Mouse (Mus musculus) midbrain, embryonic 11.5 days (tissue): ENCODE measurements around the gene Cox20. TPM values are rescaled to one million over a fixed set of nuclear protein-coding genes. Genes with fewer than 3 reads are reported as not detected.
"Not testable (repeated sequence)": the region's sequence is repeated elsewhere in the genome, so short reads cannot be mapped to it uniquely, and the experiment has no call there.

ENCODE experiments used
- ATAC-seq: fragments of 200-750 bp; cut with Nextera tagmentation; 2 replicates; pipeline ENCODE4 v1.8.0; 2017; ENCODE audit warnings: moderate TSS enrichment, moderate library complexity; ENCODE audit not compliant: low FRiP score
- DNase-seq: peaks from one replicate; pipeline ENCODE4 v3.0.0; 2015; ENCODE audit warnings: low spot score; ENCODE audit errors: missing footprints
- H3K27ac ChIP-seq: fragments of 300-500 bp; sonication (generic); 2 replicates; pipeline ENCODE4 v1.5.1; 2014; ENCODE audit warnings: low read depth, low read length
- H3K27me3 ChIP-seq: fragments of 300-500 bp; sonication (generic); 2 replicates; pipeline ENCODE4 v1.6.1; 2014; ENCODE audit warnings: mild to moderate bottlenecking, low read length, moderate library complexity, mixed read lengths; ENCODE audit not compliant: control insufficient read depth, insufficient read depth
- H3K36me3 ChIP-seq: fragments of 300-500 bp; sonication (generic); 2 replicates; pipeline ENCODE4 v1.6.1; 2014; ENCODE audit warnings: mild to moderate bottlenecking, low read length, moderate library complexity, mixed read lengths; ENCODE audit not compliant: control insufficient read depth, insufficient read depth
- H3K4me1 ChIP-seq: fragments of 300-500 bp; sonication (generic); 2 replicates; pipeline ENCODE4 v1.6.1; 2014; ENCODE audit warnings: low read length; ENCODE audit not compliant: control insufficient read depth, insufficient read depth
- H3K4me2 ChIP-seq: fragments of 300-500 bp; sonication (generic); 2 replicates; pipeline ENCODE4 v1.6.1; 2014; ENCODE audit warnings: mild to moderate bottlenecking, moderate library complexity
- H3K4me3 ChIP-seq: fragments of 300-500 bp; sonication (generic); 2 replicates; pipeline ENCODE4 v1.5.1; 2014; ENCODE audit warnings: low read depth, low read length
- H3K9ac ChIP-seq: fragments of 300-500 bp; sonication (generic); 2 replicates; pipeline ENCODE4 v1.6.1; 2014; ENCODE audit warnings: low read length
- H3K9me3 ChIP-seq: fragments of 300-500 bp; sonication (generic); 2 replicates; pipeline ENCODE4 v1.6.1; 2016; ENCODE audit warnings: low read length; ENCODE audit not compliant: control insufficient read depth
- WGBS: fragments of 180-500 bp; shearing (Covaris S2); extraction: QIAGEN DNeasy Blood & Tissue Kit; methylation state at CpG from one replicate; pipeline ENCODE4 v1.1.7; 2014; 5-methylcytosine and 5-hydroxymethylcytosine counted together
- polyA plus RNA-seq: library from polyadenylated mRNA; unstranded; fragments of >200 nt; fragmentation: Nextera tagmentation; extraction: Ambion mirVana; gene quantifications from 2 replicates; pipeline ENCODE4 v1.2.1, GENCODE M21; 2014

Gene Cox20
- polyA plus RNA-seq, 1 experiment from 2014 or later, result 123 TPM

DNA sequence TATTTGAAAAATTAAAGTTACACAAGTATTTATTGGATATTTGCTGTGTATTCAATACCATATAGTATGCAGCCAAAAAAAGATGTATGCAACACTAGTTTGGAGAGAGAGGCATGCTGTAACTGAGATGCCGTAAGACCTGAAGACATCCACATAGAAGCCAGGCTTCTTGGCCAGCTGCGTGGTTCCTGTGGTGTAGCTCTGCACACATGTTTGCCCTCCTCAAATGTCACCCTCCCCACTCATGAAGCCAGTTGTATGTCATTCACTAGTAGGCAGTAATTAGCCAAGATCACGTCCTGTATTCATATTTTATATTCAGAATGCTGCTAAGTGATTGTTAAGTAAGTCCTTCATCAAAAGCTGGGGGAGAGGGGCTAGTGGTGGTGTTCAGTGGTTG is 22.5 kb downstream of the Cox20 start:
- Histone ChIP-seq H3K9me3 (no peaks in the 10 kb centered on the region), H3K36me3 (no peaks in the 10 kb centered on the region), H3K4me1 (0 out of 2 replicates have a peak, but pooled peaks cover 2% of the 10 kb centered on the region), H3K9ac (no peak overlapping the region), H3K27ac (no peak overlapping the region), H3K4me2 (no peak overlapping the region), H3K27me3 (no peaks in the 10 kb centered on the region), H3K4me3 (no peak overlapping the region)
- ATAC-seq (no peak), DNase-seq (no peak)
- WGBS, result 81% methylated on average over 3 of the region's 3 CpGs

DNA sequence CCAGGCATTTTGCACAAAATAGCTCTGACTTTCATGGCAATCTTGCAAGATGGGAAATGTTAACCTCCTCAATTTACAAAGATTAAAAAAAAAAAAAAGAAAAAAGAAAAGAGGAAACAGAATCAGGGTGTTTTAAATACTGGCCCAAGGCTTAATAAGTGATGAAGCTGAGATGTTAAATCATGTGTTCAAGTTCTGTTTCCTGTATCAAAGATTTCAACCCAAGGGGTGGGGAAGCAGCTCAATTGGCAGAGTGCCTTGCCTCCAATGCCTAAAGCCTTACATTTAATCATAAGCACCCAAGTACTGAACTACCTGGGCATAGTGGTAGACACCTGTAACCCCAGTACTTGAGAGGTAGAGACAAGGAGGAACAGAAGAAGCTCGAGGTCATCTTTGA is 23.1 kb downstream of the Cox20 start:
- Histone ChIP-seq H3K9ac (no peak overlapping the region), H3K27ac (no peak overlapping the region), H3K4me1 (0 out of 2 replicates have a peak, but pooled peaks cover 2% of the 10 kb centered on the region), H3K4me2 (no peak overlapping the region), H3K36me3 (no peaks in the 10 kb centered on the region), H3K4me3 (no peak overlapping the region), H3K9me3 (no peaks in the 10 kb centered on the region), H3K27me3 (no peaks in the 10 kb centered on the region)
- DNase-seq (no peak), ATAC-seq (no peak)
- WGBS, result 90% methylated on average over 1 of the region's 1 CpGs

DNA sequence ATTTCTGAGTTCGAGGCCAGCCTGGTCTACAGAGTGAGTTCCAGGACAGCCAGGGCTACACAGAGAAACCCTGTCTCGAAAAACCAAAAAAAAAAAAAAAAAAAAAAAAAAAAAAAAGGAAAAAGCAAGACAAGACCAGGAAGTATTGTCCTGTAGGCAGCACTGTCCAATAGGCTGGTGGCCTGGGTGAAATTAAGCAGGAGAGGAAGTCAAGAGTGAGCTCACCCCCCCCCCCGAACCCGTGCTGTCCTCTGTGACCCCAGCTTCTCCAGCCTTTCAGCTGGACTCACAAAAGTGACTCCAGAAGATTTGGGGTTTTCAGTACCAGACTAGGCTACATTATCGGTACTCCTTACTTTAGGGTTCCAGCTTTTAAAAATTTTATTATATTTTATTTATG is 23.7 kb downstream of the Cox20 start:
- no peaks in the 10 kb centered on the region for H3K9me3 ChIP-seq
- no peak overlapping the region for H3K4me2 ChIP-seq
- no peak for ATAC-seq
- WGBS, result 87% methylated on average over 4 of the region's 5 CpGs
- 0 out of 2 replicates have a peak, but pooled peaks cover 2% of the 10 kb centered on the region for H3K4me1 ChIP-seq
- H3K27ac ChIP-seq, result no peak overlapping the region
- H3K9ac ChIP-seq, result no peak overlapping the region
- H3K36me3 ChIP-seq, result no peaks in the 10 kb centered on the region
- H3K4me3 ChIP-seq, result no peak overlapping the region
- no peak for DNase-seq
- H3K27me3 ChIP-seq, result no peaks in the 10 kb centered on the region

DNA sequence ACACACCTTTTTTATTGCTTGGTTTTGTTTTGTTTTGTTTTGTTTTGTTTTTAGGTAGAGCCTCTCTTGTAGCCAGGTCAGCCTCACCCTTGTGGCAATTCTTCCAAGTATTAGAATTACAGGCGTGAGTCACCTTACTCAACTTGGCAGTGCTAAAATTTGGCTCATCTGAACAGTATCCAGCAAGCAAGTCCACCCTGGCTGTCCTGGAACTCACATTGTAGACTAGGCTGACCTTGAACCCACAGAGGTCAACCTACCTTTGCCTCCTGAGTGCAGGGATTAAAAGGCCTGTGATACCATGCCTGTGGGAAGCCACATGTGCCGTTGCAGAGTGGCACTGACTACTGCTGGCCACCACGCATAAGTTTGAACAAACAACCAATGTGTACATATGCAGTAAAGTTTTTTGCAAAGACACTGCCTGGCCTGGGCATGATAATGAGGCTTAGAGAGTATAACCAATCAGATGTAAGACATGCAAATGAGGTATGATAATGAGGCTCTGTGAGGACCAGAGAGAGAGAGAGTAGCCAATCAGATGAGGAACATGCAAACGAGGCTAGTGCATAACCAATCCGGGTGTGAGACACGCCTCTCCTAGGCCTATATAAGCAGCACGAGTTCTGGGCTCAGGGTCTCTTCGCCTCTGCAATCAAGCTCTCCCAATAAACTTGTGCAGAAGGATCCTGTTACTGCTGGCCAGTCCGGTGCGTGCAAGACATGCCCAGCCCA is 25.3 kb downstream of the Cox20 start:
- H3K4me3 ChIP-seq, H3K36me3 ChIP-seq, H3K27ac ChIP-seq, H3K9me3 ChIP-seq, ATAC-seq, H3K9ac ChIP-seq, H3K4me2 ChIP-seq, H3K4me1 ChIP-seq, H3K27me3 ChIP-seq, DNase-seq: not testable (repeated sequence)
- WGBS, result 89% methylated on average over 10 of the region's 10 CpGs

DNA sequence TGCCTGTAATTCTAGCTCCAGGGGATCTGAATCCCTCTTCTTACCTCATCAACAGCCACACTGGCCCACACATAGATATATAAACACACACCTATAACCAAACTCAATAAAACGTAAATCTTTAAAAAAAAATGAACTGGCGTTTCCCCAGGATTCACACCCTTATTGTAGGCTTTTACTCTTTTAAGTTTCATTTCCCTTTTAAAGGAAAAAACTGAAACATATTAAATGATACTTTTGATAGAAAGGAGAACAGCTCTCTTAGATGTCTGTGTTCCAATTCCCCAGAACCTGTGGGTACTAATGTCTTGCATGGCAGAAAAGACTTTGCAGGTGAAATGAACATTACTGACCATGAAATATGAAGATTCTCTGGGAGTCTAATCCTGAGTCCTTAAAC is 31.9 kb downstream of the Cox20 start:
- Histone ChIP-seq H3K4me3 (no peak overlapping the region), H3K4me2 (no peak overlapping the region), H3K4me1 (no peaks in the 10 kb centered on the region), H3K9me3 (no peaks in the 10 kb centered on the region), H3K27me3 (no peaks in the 10 kb centered on the region), H3K9ac (no peak overlapping the region), H3K27ac (no peak overlapping the region), H3K36me3 (no peaks in the 10 kb centered on the region)
- DNase-seq (no peak), ATAC-seq (no peak)
- 93% methylated on average over 2 of the region's 2 CpGs for WGBS

DNA sequence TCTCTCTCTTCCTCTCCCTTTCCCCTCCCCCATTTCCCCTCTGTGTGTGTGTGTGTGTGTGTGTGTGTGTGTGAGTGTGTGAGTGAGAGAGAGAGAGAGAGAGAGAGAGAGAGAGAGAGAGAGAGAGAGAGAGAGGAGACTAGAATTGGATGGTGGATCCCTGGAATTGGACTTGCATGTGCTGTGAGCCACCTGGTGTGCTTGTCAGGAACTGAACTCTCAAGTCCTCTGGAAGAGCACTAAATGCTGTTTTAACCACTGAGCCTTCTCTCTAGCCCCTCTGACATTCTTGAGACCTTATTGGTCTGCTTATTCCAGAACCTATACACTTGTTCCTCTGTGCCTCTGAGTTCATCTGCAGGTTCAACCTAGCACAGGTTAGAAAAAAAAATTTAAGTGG is 32.7 kb downstream of the Cox20 start:
- Histone ChIP-seq H3K4me2 (no peak overlapping the region), H3K4me1 (no peaks in the 10 kb centered on the region), H3K9ac (no peak overlapping the region), H3K27me3 (no peaks in the 10 kb centered on the region), H3K4me3 (no peak overlapping the region), H3K27ac (no peak overlapping the region), H3K9me3 (no peaks in the 10 kb centered on the region), H3K36me3 (no peaks in the 10 kb centered on the region)
- no peak for ATAC-seq
- DNase-seq, result no peak

DNA sequence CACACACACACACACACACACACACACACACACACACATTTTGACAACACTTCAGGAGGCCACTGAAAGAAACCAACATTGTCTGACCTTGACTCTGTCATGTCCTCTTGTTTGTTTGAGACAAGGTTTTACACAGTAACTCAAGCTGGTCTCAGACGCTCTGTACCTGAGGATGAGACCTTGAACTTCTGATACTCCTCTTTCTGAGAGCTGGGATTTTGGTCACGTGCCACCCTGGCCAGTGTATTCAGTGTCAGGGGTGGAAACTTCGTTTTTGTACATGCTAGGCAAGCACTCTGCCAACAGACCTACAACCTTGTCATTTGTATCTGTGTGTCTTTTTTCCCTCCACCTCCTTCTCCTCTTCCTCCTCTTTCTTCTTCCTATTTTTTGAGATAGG is 35.6 kb downstream of the Cox20 start:
- no peak overlapping the region for H3K4me2 ChIP-seq
- ATAC-seq, result no peak
- H3K27me3 ChIP-seq, result no peaks in the 10 kb centered on the region
- H3K9me3 ChIP-seq, result no peaks in the 10 kb centered on the region
- no peak overlapping the region for H3K27ac ChIP-seq
- H3K36me3 ChIP-seq, result no peaks in the 10 kb centered on the region
- H3K4me3 ChIP-seq, result no peak overlapping the region
- WGBS, result 60% methylated on average over 3 of the region's 3 CpGs
- no peak overlapping the region for H3K9ac ChIP-seq
- no peaks in the 10 kb centered on the region for H3K4me1 ChIP-seq
- DNase-seq, result no peak

DNA sequence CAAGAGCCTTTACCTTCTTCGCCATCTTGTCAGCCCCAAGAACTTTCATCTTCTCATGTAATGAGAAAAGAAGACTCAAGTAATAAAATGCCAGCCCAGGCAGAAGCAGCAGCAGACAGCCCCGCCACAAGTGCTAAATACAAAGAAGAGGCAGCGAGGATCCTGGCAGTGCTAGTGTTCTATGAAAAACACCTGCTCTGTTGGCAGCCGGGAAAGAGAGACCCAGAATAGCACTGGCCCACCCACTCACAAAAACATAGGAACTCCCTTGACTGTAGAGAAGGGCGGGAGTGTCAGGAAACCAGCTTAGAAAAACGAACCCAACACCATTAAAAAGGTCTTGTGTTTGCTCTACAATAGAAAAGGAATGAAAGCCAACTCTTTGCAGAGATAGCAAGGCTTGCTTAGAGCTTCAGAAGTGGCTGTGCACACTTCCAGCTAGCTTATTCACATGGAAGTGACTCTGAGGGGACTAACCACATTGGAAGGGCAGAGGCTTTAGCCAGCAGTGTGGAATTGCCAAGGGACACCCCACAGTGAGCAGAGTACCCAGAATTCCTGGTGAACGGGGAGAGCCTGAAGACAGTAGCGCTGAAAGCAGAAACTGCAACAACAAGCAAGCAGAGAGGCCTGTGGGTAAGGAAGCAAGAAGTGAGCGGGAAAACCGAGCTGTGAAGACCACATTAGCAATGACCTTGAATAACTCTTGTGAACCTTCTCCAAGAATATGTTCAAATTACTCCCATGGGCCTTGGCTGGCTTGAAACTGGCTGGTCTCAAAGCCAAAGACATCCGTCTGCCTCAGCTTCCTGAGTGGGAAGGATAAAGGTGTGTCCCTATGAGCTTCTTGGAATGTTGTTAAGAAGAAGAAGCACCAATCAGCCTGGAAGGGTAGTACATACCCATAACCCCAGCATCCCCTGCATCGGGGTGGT is 39.1 kb downstream of the Cox20 start:
- H3K9ac ChIP-seq, result no peak overlapping the region
- H3K4me1 ChIP-seq, result no peaks in the 10 kb centered on the region
- no peak overlapping the region for H3K27ac ChIP-seq
- no peaks in the 10 kb centered on the region for H3K36me3 ChIP-seq
- H3K27me3 ChIP-seq, result no peaks in the 10 kb centered on the region
- no peak overlapping the region for H3K4me3 ChIP-seq
- 72% methylated on average over 12 of the region's 12 CpGs for WGBS
- DNase-seq, result no peak
- ATAC-seq, result no peak
- no peak overlapping the region for H3K4me2 ChIP-seq
- H3K9me3 ChIP-seq, result no peaks in the 10 kb centered on the region

DNA sequence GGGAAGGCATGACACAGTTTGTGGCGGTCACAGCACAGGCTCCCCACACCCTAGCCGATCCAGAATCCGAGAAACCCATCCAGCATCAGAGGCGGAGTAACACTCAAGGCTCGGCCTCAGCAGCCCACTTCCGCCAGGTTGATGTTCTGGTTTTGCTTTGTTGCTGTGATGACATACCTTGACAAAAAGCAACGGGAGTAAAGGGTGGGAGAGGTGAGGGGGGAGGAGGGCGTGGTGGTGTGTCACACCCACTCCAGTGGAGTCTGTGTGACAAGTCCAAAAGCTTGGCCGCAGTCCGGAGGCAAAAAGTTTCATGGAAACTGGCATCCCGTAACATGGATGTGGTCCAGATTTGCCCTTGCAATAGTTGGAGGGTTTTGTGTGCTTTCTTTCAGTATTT is 41.3 kb downstream of the Cox20 start:
- no peak for ATAC-seq
- no peaks in the 10 kb centered on the region for H3K9me3 ChIP-seq
- 88% methylated on average over 11 of the region's 11 CpGs for WGBS

More for the DNA sequence above, 41.3 kb downstream of the Cox20 start:
- H3K9ac ChIP-seq, result no peak overlapping the region
- no peak overlapping the region for H3K4me3 ChIP-seq
- no peak overlapping the region for H3K27ac ChIP-seq
- no peak for DNase-seq
- H3K4me2 ChIP-seq, result no peak overlapping the region
- H3K27me3 ChIP-seq, result no peaks in the 10 kb centered on the region
- H3K4me1 ChIP-seq, result no peaks in the 10 kb centered on the region
- no peaks in the 10 kb centered on the region for H3K36me3 ChIP-seq
